Mouse (Mus musculus) CH12.LX (cell line): ENCODE results near the gene Arhgef10l. TPM values are rescaled to one million over a fixed set of nuclear protein-coding genes. Genes with fewer than 3 reads are reported as not detected.
A peak's percentile ranks its signal among the peaks of the same experiment; 100 is the strongest.

Experiments used
- DNase-seq: peaks from one replicate; pipeline ENCODE4 v3.0.0-alpha.2; 2013; ENCODE audit errors: extremely low read depth
- H3K27ac ChIP-seq: 2 replicates; pipeline ENCODE4 v1.5.1; 2012; ENCODE audit warnings: low read depth, mild to moderate bottlenecking, control low read depth, moderate library complexity; ENCODE audit not compliant: insufficient read depth
- H3K27me3 ChIP-seq: replicated peaks from 2 replicates; pipeline ENCODE3; 2012; ENCODE audit warnings: inconsistent platforms
- H3K36me3 ChIP-seq, 2 experiments: replicated peaks in 1 of 2; 2 replicates each; pipeline versions ENCODE3 to v1.6.1; 2012; ENCODE audit warnings: inconsistent platforms in 1 of 2, low read length in 1 of 2, mild to moderate bottlenecking in 1 of 2, mixed read lengths in 1 of 2, moderate library complexity in 1 of 2; ENCODE audit not compliant: control insufficient read depth in 1 of 2, insufficient read depth in 1 of 2
- H3K4me1 ChIP-seq, 2 experiments: 2 replicates each; pipeline ENCODE4 v1.6.1; 2012; ENCODE audit warnings: inconsistent platforms in 1 of 2, moderate library complexity in 1 of 2; ENCODE audit not compliant: insufficient read depth in 2 of 2, control insufficient read depth in 1 of 2
- H3K4me2 ChIP-seq: 2 replicates; pipeline ENCODE4 v1.6.1; 2012; ENCODE audit warnings: low read depth, mild to moderate bottlenecking, control low read depth; ENCODE audit not compliant: poor library complexity, insufficient read depth, severe bottlenecking
- H3K4me3 ChIP-seq, 3 experiments: fragments of 150-350 bp in 1 of 3; sonication (generic) in 1 of 3; replicated peaks in 1 of 3; 2 replicates each; pipeline versions ENCODE3 to v1.5.1; 2011 to 2012; ENCODE audit warnings: low read depth in 2 of 3, low read length in 2 of 3, mild to moderate bottlenecking in 2 of 3, moderate library complexity in 2 of 3, control low read depth in 1 of 3, improper control_type of control experiment in 1 of 3, inconsistent platforms in 1 of 3, mixed read lengths in 1 of 3; ENCODE audit not compliant: poor library complexity in 1 of 3
- H3K79me2 ChIP-seq: replicated peaks from 2 replicates; pipeline ENCODE4 v1.6.1; 2012; ENCODE audit warnings: mild to moderate bottlenecking, moderate library complexity; ENCODE audit not compliant: control insufficient read depth, poor library complexity, insufficient read depth, severe bottlenecking; ENCODE audit errors: extremely low read depth
- H3K9ac ChIP-seq: 2 replicates; pipeline ENCODE4 v1.6.1; 2012; ENCODE audit warnings: low read depth, mild to moderate bottlenecking, control low read depth, moderate library complexity; ENCODE audit not compliant: insufficient read depth
- H3K9me3 ChIP-seq: replicated peaks from 2 replicates; pipeline ENCODE3; 2012; ENCODE audit warnings: low read length, inconsistent platforms, mixed read lengths
- CHD1 ChIP-seq: IDR thresholded peaks from 2 replicates; pipeline ENCODE4 v1.6.1; 2012; ENCODE audit warnings: low read depth, low read length, improper control_type of control experiment, inconsistent platforms
- CHD2 ChIP-seq: IDR thresholded peaks from 2 replicates; pipeline ENCODE4 v1.6.1; 2011; ENCODE audit warnings: low read length, improper control_type of control experiment
- E2F4 ChIP-seq: IDR thresholded peaks from 2 replicates; pipeline ENCODE4 v1.6.1; 2011; ENCODE audit warnings: low read depth, low read length, improper control_type of control experiment; ENCODE audit not compliant: insufficient replicate concordance
- ELF1 ChIP-seq: IDR thresholded peaks from 2 replicates; pipeline ENCODE4 v1.6.1; 2014; ENCODE audit warnings: low read depth, mild to moderate bottlenecking, inconsistent platforms, low read length, improper control_type of control experiment
- EP300 ChIP-seq: IDR thresholded peaks from 2 replicates; pipeline ENCODE4 v1.6.1; 2011; ENCODE audit warnings: low read length, improper control_type of control experiment
- ETS1 ChIP-seq: conservative IDR thresholded peaks from 2 replicates; pipeline ENCODE4 v1.6.1; 2012; ENCODE audit warnings: low read depth, mild to moderate bottlenecking, inconsistent platforms, low read length, improper control_type of control experiment, moderate library complexity
- IRF4 ChIP-seq: IDR thresholded peaks from 2 replicates; pipeline ENCODE4 v1.6.1; 2014; ENCODE audit warnings: low read depth, mild to moderate bottlenecking, inconsistent platforms, low read length, improper control_type of control experiment
- MAFK ChIP-seq: IDR thresholded peaks from 2 replicates; pipeline ENCODE4 v1.6.1; 2011; ENCODE audit warnings: low read length, improper control_type of control experiment; ENCODE audit not compliant: insufficient replicate concordance
- MAZ ChIP-seq: IDR thresholded peaks from 2 replicates; pipeline ENCODE4 v1.6.1; 2012; ENCODE audit warnings: low read depth, mild to moderate bottlenecking, inconsistent platforms, low read length, improper control_type of control experiment, moderate library complexity
- MEF2A ChIP-seq: IDR thresholded peaks from 2 replicates; pipeline ENCODE4 v1.6.1; 2014; ENCODE audit warnings: low read depth, mild to moderate bottlenecking, inconsistent platforms, low read length, improper control_type of control experiment, borderline replicate concordance
- NELFE ChIP-seq: IDR thresholded peaks from 2 replicates; pipeline ENCODE4 v1.6.1; 2011; ENCODE audit warnings: low read depth, low read length, improper control_type of control experiment
- PAX5 ChIP-seq: IDR thresholded peaks from 2 replicates; pipeline ENCODE4 v1.6.1; 2012; ENCODE audit warnings: low read length, inconsistent platforms, mixed read lengths
- POLR2AphosphoS2 ChIP-seq: IDR thresholded peaks from 2 replicates; pipeline ENCODE4 v1.6.1; 2011; ENCODE audit warnings: low read depth, low read length, improper control_type of control experiment
- RCOR1 ChIP-seq: conservative IDR thresholded peaks from 2 replicates; pipeline ENCODE4 v1.6.1; 2012; ENCODE audit warnings: low read depth, mild to moderate bottlenecking, inconsistent platforms, low read length, improper control_type of control experiment
- SIN3A ChIP-seq: IDR thresholded peaks from 2 replicates; pipeline ENCODE4 v1.6.1; 2012; ENCODE audit warnings: low read length, improper control_type of control experiment, inconsistent platforms
- SMC3 ChIP-seq: IDR thresholded peaks from 2 replicates; pipeline ENCODE4 v1.6.1; 2011; ENCODE audit warnings: low read depth, low read length, improper control_type of control experiment
- TBP ChIP-seq: conservative IDR thresholded peaks from 2 replicates; pipeline ENCODE4 v1.6.1; 2011; ENCODE audit warnings: low read depth, low read length, improper control_type of control experiment
- TCF12 ChIP-seq: IDR thresholded peaks from 2 replicates; pipeline ENCODE4 v1.6.1; 2014; ENCODE audit warnings: low read depth, mild to moderate bottlenecking, inconsistent platforms, low read length, improper control_type of control experiment
- USF1 ChIP-seq: IDR thresholded peaks from 2 replicates; pipeline ENCODE4 v1.6.1; 2014; ENCODE audit warnings: low read depth, mild to moderate bottlenecking, inconsistent platforms, low read length, improper control_type of control experiment
- USF2 ChIP-seq: conservative IDR thresholded peaks from 2 replicates; pipeline ENCODE4 v1.6.1; 2011; ENCODE audit warnings: low read depth, low read length, improper control_type of control experiment
- ZC3H11A ChIP-seq: IDR thresholded peaks from 2 replicates; pipeline ENCODE4 v1.6.1; 2012; ENCODE audit warnings: low read depth, mild to moderate bottlenecking, inconsistent platforms, low read length, improper control_type of control experiment
- ZMIZ1 ChIP-seq: IDR thresholded peaks from 2 replicates; pipeline ENCODE4 v1.6.1; 2012; ENCODE audit warnings: low read depth, mild to moderate bottlenecking, inconsistent platforms, low read length, improper control_type of control experiment
- ZNF384 ChIP-seq: IDR thresholded peaks from 2 replicates; pipeline ENCODE4 v1.6.1; 2012; ENCODE audit warnings: low read depth, low read length, improper control_type of control experiment, inconsistent platforms
- dilution Hi-C: fragments of 300-500 bp; cut with MboI; formaldehyde crosslinking; loops from 2 replicates; pipeline ENCODE4 v1.14.3; 2020; ENCODE audit warnings: low sequenced_read_pairs; ENCODE audit not compliant: extremely low pct_unique_long_range_greater_than_20kb, extremely low pct_ligation_motif_present
- in situ Hi-C: fragments of 300-500 bp; cut with MboI; formaldehyde crosslinking; loops from 3 replicates; pipeline ENCODE4 v1.14.3; 2019; ENCODE audit warnings: low sequenced_read_pairs, low pct_ligation_motif_present, low pct_unique_long_range_greater_than_20kb, mixed read lengths
- polyA plus RNA-seq: library from polyadenylated mRNA; unstranded; fragments of >175 nt; gene quantifications from 2 replicates; pipeline ENCODE4 v1.2.1, GENCODE M21; 2012; ENCODE audit warnings: low read depth; ENCODE audit not compliant: insufficient read length
- total RNA-seq, 2 experiments: library from RNA; depleted of rRNA; stranded (reverse); fragments of 300-350 nt in 1 of 2; fragments of >200 nt in 1 of 2; gene quantifications; 2 replicates each; pipeline ENCODE4 v1.2.3; 2012 to 2014

The Arhgef10l gene
- total and polyA plus RNA-seq, 3 experiments, result 4.5 to 15.8 (median 10.2) TPM

GRCm38 (mm10) chr4:140586478-140586877 lies 79.3 kb downstream of the Arhgef10l start:
- DNase-seq, result peak; percentile 89
- H3K27me3 ChIP-seq, result no peaks in the 10 kb centered on the region
- no peaks in the 10 kb centered on the region for H3K9me3 ChIP-seq
- no peaks in the 10 kb centered on the region for H3K79me2 ChIP-seq
- H3K4me1 ChIP-seq, result peaks cover 25 to 76% of the 10 kb centered on the region in 2 experiments
- no peak overlapping the region for H3K4me3 ChIP-seq
- no peak for TF ChIP-seq POLR2AphosphoS2
- TF ChIP-seq RCOR1, result peak; percentile 66
- TF ChIP-seq ETS1, result peak; percentile 70
- TF ChIP-seq CHD2, result peak; percentile 90
- TF ChIP-seq TCF12, result peak; percentile 98
- TF ChIP-seq MEF2A, result peak; percentile 49; the same call in 1 of the 2 replicates
- peak; percentile 92 for TF ChIP-seq MAZ
- TF ChIP-seq SIN3A, result no peak
- TF ChIP-seq ELF1, result peak; percentile 52; the same call in 1 of the 2 replicates
- peak; percentile 17 for TF ChIP-seq SMC3
- peak; percentile 91 for TF ChIP-seq IRF4
- no peak for TF ChIP-seq TBP
- TF ChIP-seq EP300, result peak; percentile 88
- TF ChIP-seq, all 38 proteins: peak for 10
- H3K27ac ChIP-seq, result no peak overlapping the region
- peaks cover 0 to 52% of the 10 kb centered on the region in 2 experiments for H3K36me3 ChIP-seq
- H3K4me2 ChIP-seq, result peak overlapping the region; percentile 30; the same call in 1 of the 2 replicates
- in situ Hi-C loops (no loop called here), dilution Hi-C loops (no loop called here)
- no peak overlapping the region for H3K9ac ChIP-seq

- Histone ChIP-seq H3K79me2 (no peaks in the 10 kb centered on the region), H3K27me3 (no peaks in the 10 kb centered on the region), H3K9ac (no peak overlapping the region), H3K4me1 (peaks cover 25 to 61% of the 10 kb centered on the region in 2 experiments), H3K27ac (no peak overlapping the region), H3K4me3 (no peak overlapping the region), H3K4me2 (no peak overlapping the region), H3K36me3 (peaks cover 0 to 74% of the 10 kb centered on the region in 2 experiments), H3K9me3 (no peaks in the 10 kb centered on the region)
- dilution Hi-C loops (no loop called here), in situ Hi-C loops (no loop called here)
- TF ChIP-seq ZC3H11A (no peak), SMC3 (no peak), USF2 (no peak), IRF4 (no peak), TBP (no peak), ZNF384 (no peak), PAX5 (no peak), NELFE (no peak), ELF1 (no peak), E2F4 (no peak), MAZ (no peak), MAFK (no peak), ETS1 (no peak), MEF2A (no peak), CHD1 (no peak), USF1 (no peak), CHD2 (no peak), ZMIZ1 (no peak)
- no peak for DNase-seq
Observed at GRCm38 (mm10) chr4:140584240-140584639, 81.6 kb downstream of the Arhgef10l start.
